In the genomic region with DNA sequence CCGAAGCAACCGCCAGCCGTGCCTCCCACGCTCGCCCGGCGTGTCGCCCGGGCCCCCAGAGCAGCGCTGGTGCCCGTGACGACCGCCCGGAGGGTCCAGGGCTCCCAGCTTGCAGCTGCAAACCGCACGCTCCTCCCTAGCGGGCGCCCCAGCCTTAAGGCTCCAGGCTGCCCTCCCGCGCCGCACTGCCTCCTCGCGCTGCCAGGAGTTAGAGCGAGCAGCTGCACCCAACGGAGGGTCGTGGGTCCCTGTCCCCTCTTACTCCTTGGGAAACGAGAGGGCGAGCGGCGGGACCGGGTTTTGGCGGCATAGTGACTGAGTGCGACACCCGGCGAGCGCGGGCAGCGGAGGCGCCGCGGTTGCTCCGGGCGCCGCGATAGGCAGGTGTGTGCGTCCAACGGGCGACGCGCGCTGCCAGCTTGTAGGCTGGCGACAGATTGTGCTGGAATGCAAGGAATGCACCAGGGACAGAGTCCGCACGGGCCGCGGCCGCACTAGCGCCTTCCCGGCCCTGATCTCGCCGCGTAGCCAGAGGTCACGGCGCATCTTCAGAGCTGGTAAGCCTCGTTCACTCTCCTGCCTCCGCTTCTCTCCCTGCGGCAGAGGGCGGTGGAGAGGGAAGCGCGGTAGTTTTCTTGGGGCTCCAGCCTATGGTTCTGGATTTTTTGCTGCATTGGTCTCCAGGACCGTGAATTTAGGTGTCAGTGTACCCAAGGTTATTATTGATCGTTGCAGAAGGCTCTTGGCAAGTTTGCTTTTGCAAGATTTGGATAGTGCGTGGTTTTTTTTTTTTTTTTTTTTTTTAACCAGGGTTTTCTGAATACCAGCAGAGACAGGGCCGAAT, we compare ENCODE assay signal across 8 mouse cellular contexts. TPM values are rescaled to one million over a fixed set of nuclear protein-coding genes. Genes with fewer than 3 reads are reported as not detected.
DNase-seq lines count a peak whose midpoint lies in the region; ATAC-seq and TF ChIP-seq lines count a peak whose summit lies in the region.

No protein-coding gene starts in this region.

- ATAC-seq in forebrain, embryonic 11.5 days (replicated peaks; ENCODE audit: low FRiP score) = peak; percentile 63
- peak; percentile 71 for ATAC-seq in heart, embryonic 16.5 days (replicated peaks; ENCODE audit: extremely low read depth, insufficient read depth, low FRiP score)
- ATAC-seq in liver, embryonic 13.5 days (ENCODE audit: low read depth) = peak; percentile 49
- peak; percentile 45; the same call in 1 of the 2 replicates for ATAC-seq in stomach, embryonic 15.5 days (ENCODE audit: insufficient read depth, low FRiP score, low read depth)

- H3K9ac ChIP-seq in forebrain, embryonic 11.5 days (ENCODE audit: low read length) = peak overlapping the region; percentile 86
- peak overlapping the region; percentile 97 for H3K9ac ChIP-seq in heart, embryonic 16.5 days (ENCODE audit: low read length)
- peak overlapping the region; percentile 83 for H3K9ac ChIP-seq in liver, embryonic 13.5 days
- H3K9ac ChIP-seq in stomach, embryonic 15.5 days = peak overlapping the region; percentile 82

- 1% methylated on average over 74 of the region's 74 CpGs for WGBS in forebrain, embryonic 11.5 days
- WGBS in heart, embryonic 16.5 days = under 1% methylated on average over 74 of the region's 74 CpGs
- WGBS in liver, embryonic 13.5 days (ENCODE audit: insufficient replicate concordance) = 1% methylated on average over 73 of the region's 74 CpGs
- under 1% methylated on average over 73 of the region's 74 CpGs for WGBS in stomach, embryonic 15.5 days

- peaks cover 3% of the 10 kb centered on the region; the same call in 1 of the 2 replicates for H3K4me1 ChIP-seq in forebrain, embryonic 11.5 days (replicated peaks; ENCODE audit: control insufficient read depth, insufficient read depth, low read length)
- peaks cover 19% of the 10 kb centered on the region for H3K4me1 ChIP-seq in heart, embryonic 16.5 days (ENCODE audit: control insufficient read depth, insufficient read depth, low read length)
- H3K4me1 ChIP-seq in liver, embryonic 13.5 days (replicated peaks) = peaks cover 34% of the 10 kb centered on the region
- H3K4me1 ChIP-seq in stomach, embryonic 15.5 days = peaks cover 7% of the 10 kb centered on the region; the same call in 1 of the 2 replicates

- H3K9me3 ChIP-seq in forebrain, embryonic 11.5 days (ENCODE audit: control insufficient read depth, low read length) = no peaks in the 10 kb centered on the region
- no peaks in the 10 kb centered on the region for H3K9me3 ChIP-seq in heart, embryonic 16.5 days (replicated peaks; ENCODE audit: control insufficient read depth, low read length)
- H3K9me3 ChIP-seq in liver, embryonic 13.5 days (replicated peaks) = no peaks in the 10 kb centered on the region
- no peaks in the 10 kb centered on the region for H3K9me3 ChIP-seq in stomach, embryonic 15.5 days

- DNase-seq in CD4-positive helper T cell, adult 2 months (ENCODE audit: low read depth, low spot score) = peak; percentile 70
- peak; percentile 88 for DNase-seq in brain, embryonic 14.5 days (ENCODE audit: low read depth)
- DNase-seq in forebrain, embryonic 11.5 days (ENCODE audit: low spot score) = peak; percentile 84
- DNase-seq in kidney, postnatal 25 days = peak; percentile 78 to 88
- peak; percentile 36 for DNase-seq in liver, embryonic 13.5 days
- peak; percentile 16 to 27 for DNase-seq in natural killer cell, adult 2 months (ENCODE audit: low spot score in 2 of 2)

- no peaks in the 10 kb centered on the region for H3K36me3 ChIP-seq in forebrain, embryonic 11.5 days (ENCODE audit: control insufficient read depth, insufficient read depth, low read length)
- H3K36me3 ChIP-seq in heart, embryonic 16.5 days (ENCODE audit: control insufficient read depth, insufficient read depth) = no peaks in the 10 kb centered on the region; the same call in 1 of the 2 replicates
- no peaks in the 10 kb centered on the region for H3K36me3 ChIP-seq in liver, embryonic 13.5 days
- H3K36me3 ChIP-seq in stomach, embryonic 15.5 days = no peaks in the 10 kb centered on the region

- peak overlapping the region; percentile 75 for H3K27ac ChIP-seq in forebrain, embryonic 11.5 days (ENCODE audit: low read depth, low read length)
- H3K27ac ChIP-seq in heart, embryonic 16.5 days (ENCODE audit: low read length) = peak overlapping the region; percentile 98
- peak overlapping the region; percentile 64 for H3K27ac ChIP-seq in liver, embryonic 13.5 days
- peak overlapping the region; percentile 81 for H3K27ac ChIP-seq in stomach, embryonic 15.5 days

- H3K4me3 ChIP-seq in forebrain, embryonic 11.5 days (ENCODE audit: low read depth, low read length) = peak overlapping the region; percentile 90
- H3K4me3 ChIP-seq in heart, embryonic 16.5 days (ENCODE audit: low read length) = peak overlapping the region; percentile 98
- peak overlapping the region; percentile 80 for H3K4me3 ChIP-seq in liver, embryonic 13.5 days (replicated peaks)
- H3K4me3 ChIP-seq in stomach, embryonic 15.5 days (replicated peaks) = peak overlapping the region; percentile 77

- H3K27me3 ChIP-seq in forebrain, embryonic 11.5 days (ENCODE audit: control insufficient read depth, insufficient read depth, low read length) = no peaks in the 10 kb centered on the region
- H3K27me3 ChIP-seq in heart, embryonic 16.5 days (ENCODE audit: control insufficient read depth, insufficient read depth, low read length) = no peaks in the 10 kb centered on the region
- 0 out of 2 replicates have a peak, but pooled peaks cover 8% of the 10 kb centered on the region for H3K27me3 ChIP-seq in liver, embryonic 13.5 days
- no peaks in the 10 kb centered on the region for H3K27me3 ChIP-seq in stomach, embryonic 15.5 days (replicated peaks)

- peak; percentile 39; the same call in 1 of the 2 replicates for TF ChIP-seq CTCF in brain, embryonic 14.5 days (IDR thresholded peaks at IDR 0.05; ENCODE audit: borderline replicate concordance, extremely low read depth, insufficient read depth, insufficient read length)

- TF ChIP-seq POLR2A in brain, embryonic 14.5 days (IDR thresholded peaks at IDR 0.05; ENCODE audit: borderline replicate concordance, extremely low read depth, insufficient read depth, insufficient read length, poor library complexity, severe bottlenecking) = 0 out of 2 replicates have a peak, but pooled peaks have one; percentile 4

- peak overlapping the region; percentile 78 for H3K4me2 ChIP-seq in forebrain, embryonic 11.5 days (ENCODE audit: low read depth, low read length, severe bottlenecking)
- H3K4me2 ChIP-seq in heart, embryonic 16.5 days (ENCODE audit: low read depth, low read length) = peak overlapping the region; percentile 92
- H3K4me2 ChIP-seq in liver, embryonic 13.5 days = peak overlapping the region; percentile 91
- H3K4me2 ChIP-seq in stomach, embryonic 15.5 days = peak overlapping the region; percentile 94

RNA-seq across cellular contexts. Expression of a gene that starts 1.0 kb away (rescaled TPM):
- 45.6 and 58.0 TPM in 2 replicates for polyA plus RNA-seq in brain, embryonic 14.5 days (2012; rRNA removed)
- 24.5 and 26.1 TPM in 2 replicates for polyA plus RNA-seq in forebrain, embryonic 11.5 days (2014; fragmentation: Nextera tagmentation; extraction: Ambion mirVana)
- 44.5 and 48.3 TPM in 2 replicates for polyA plus RNA-seq in heart, embryonic 16.5 days (2015; fragmentation: Nextera tagmentation; extraction: Ambion mirVana)
- 5.8 and 6.3 TPM in 2 replicates for polyA plus RNA-seq in liver, embryonic 13.5 days (2015; fragmentation: Nextera tagmentation; extraction: Ambion mirVana)
- polyA plus RNA-seq in stomach, embryonic 15.5 days (2015; fragmentation: Nextera tagmentation; extraction: Ambion mirVana) = 27.2 and 30.4 TPM in 2 replicates

RNA-seq across cellular contexts. Expression of a gene that starts 1.2 kb away (rescaled TPM):
- polyA plus RNA-seq in brain, embryonic 14.5 days (2012; rRNA removed) = 1.9 and 2.5 TPM in 2 replicates
- 0.64 and 0.68 TPM in 2 replicates for polyA plus RNA-seq in forebrain, embryonic 11.5 days (2014; fragmentation: Nextera tagmentation; extraction: Ambion mirVana)
- polyA plus RNA-seq in heart, embryonic 16.5 days (2015; fragmentation: Nextera tagmentation; extraction: Ambion mirVana) = 1.0 and 1.1 TPM in 2 replicates
- polyA plus RNA-seq in liver, embryonic 13.5 days (2015; fragmentation: Nextera tagmentation; extraction: Ambion mirVana) = 0.20 and 0.25 TPM in 2 replicates
- polyA plus RNA-seq in stomach, embryonic 15.5 days (2015; fragmentation: Nextera tagmentation; extraction: Ambion mirVana) = 0.89 and 1.3 TPM in 2 replicates

Comparison
In these comparisons a context has a peak if more than half of its experiments do, and no peak if none do; other contexts are left out.
1. Peak in every context shown above with its lines: DNase-seq, ATAC-seq, H3K4me3 ChIP-seq and H3K27ac ChIP-seq.
2. DNase-seq: peak in every context shown above with its lines; median percentile 88 in brain, embryonic 14.5 days; 84 in forebrain, embryonic 11.5 days; 83 in kidney, postnatal 25 days; 70 in CD4-positive helper T cell, adult 2 months; 36 in liver, embryonic 13.5 days; 22 in natural killer cell, adult 2 months.